In genomic region chr11:29546297-29546696, GRCm38 (mm10) we compare ENCODE assay signal across 10 mouse cellular contexts. TPM values are rescaled to one million over a fixed set of nuclear protein-coding genes. Genes with fewer than 3 reads are reported as not detected.
DNase-seq lines count a peak whose midpoint lies in the region; ATAC-seq and TF ChIP-seq lines count a peak whose summit lies in the region.
"Not testable (repeated sequence)": the region's sequence is repeated elsewhere in the genome, so short reads cannot be mapped to it uniquely, and the experiment has no call there.
"Had no signal": no experiment of that assay in that cellular context is flagged by ENCODE, and none has a peak within 500 bp of the region (broad histone marks: within the 10 kb centered on the region; RNA-seq: fewer than 3 reads in every experiment).

No protein-coding gene starts in this region.

- ATAC-seq in forebrain, embryonic 14.5 days; heart, postnatal 0 days (ENCODE audit: insufficient read depth, low read depth); intestine, postnatal 0 days; liver, embryonic 11.5 days (replicated peaks; ENCODE audit: low FRiP score); neural tube, embryonic 14.5 days (ENCODE audit: low read depth): not testable (repeated sequence)

- peak overlapping the region; percentile 82 for H3K4me3 ChIP-seq in embryonic facial prominence, embryonic 10.5 days
- peak overlapping the region; percentile 76; the same call in 1 of the 2 replicates for H3K4me3 ChIP-seq in forebrain, embryonic 14.5 days (ENCODE audit: low read depth, low read length)
- H3K4me3 ChIP-seq in heart, postnatal 0 days (ENCODE audit: low read depth, low read length), result not testable (repeated sequence)
- peak overlapping the region; percentile 72; the same call in 1 of the 2 replicates for H3K4me3 ChIP-seq in intestine, postnatal 0 days (ENCODE audit: low read depth, low read length)
- H3K4me3 ChIP-seq in liver, embryonic 11.5 days (ENCODE audit: low read depth, low read length), result peak overlapping the region; percentile 62
- peak overlapping the region; percentile 97 for H3K4me3 ChIP-seq in megakaryocyte, embryonic 14.5 days (replicated peaks)
- peak overlapping the region; percentile 63; the same call in 1 of the 2 replicates for H3K4me3 ChIP-seq in neural tube, embryonic 14.5 days (ENCODE audit: low read depth, low read length)

- peak overlapping the region; percentile 94; the same call in 1 of the 2 replicates for H3K27ac ChIP-seq in embryonic facial prominence, embryonic 10.5 days (replicated peaks)
- H3K27ac ChIP-seq in forebrain, embryonic 14.5 days (ENCODE audit: low read depth, low read length); heart, postnatal 0 days (ENCODE audit: low read depth); intestine, postnatal 0 days (ENCODE audit: low read depth, low read length); neural tube, embryonic 14.5 days (ENCODE audit: low read depth, low read length): not testable (repeated sequence)
- peak overlapping the region; percentile 87 for H3K27ac ChIP-seq in liver, embryonic 11.5 days (ENCODE audit: low read depth, low read length)

- peaks cover 13% of the 10 kb centered on the region for H3K4me1 ChIP-seq in embryonic facial prominence, embryonic 10.5 days
- H3K4me1 ChIP-seq in forebrain, embryonic 14.5 days (ENCODE audit: control insufficient read depth, insufficient read depth, low read length); intestine, postnatal 0 days (replicated peaks; ENCODE audit: control insufficient read depth, insufficient read depth, low read length); liver, embryonic 11.5 days (replicated peaks; ENCODE audit: control insufficient read depth, insufficient read depth, low read length); neural tube, embryonic 14.5 days (ENCODE audit: control insufficient read depth, insufficient read depth, low read length): not testable (repeated sequence)
- H3K4me1 ChIP-seq in heart, postnatal 0 days (ENCODE audit: control insufficient read depth, insufficient read depth), result peaks cover 11% of the 10 kb centered on the region; the same call in 1 of the 2 replicates
- peaks cover 22% of the 10 kb centered on the region for H3K4me1 ChIP-seq in megakaryocyte, embryonic 14.5 days

- WGBS in embryonic facial prominence, embryonic 10.5 days, result 94% methylated on average over 2 of the region's 2 CpGs
- 95% methylated on average over 2 of the region's 2 CpGs for WGBS in forebrain, embryonic 14.5 days
- WGBS in heart, postnatal 0 days, result 90% methylated on average over 2 of the region's 2 CpGs
- 86% methylated on average over 2 of the region's 2 CpGs for WGBS in intestine, postnatal 0 days
- WGBS in liver, embryonic 11.5 days, result 64% methylated on average over 2 of the region's 2 CpGs
- 90% methylated on average over 2 of the region's 2 CpGs for WGBS in neural tube, embryonic 14.5 days

- H3K27me3 ChIP-seq in embryonic facial prominence, embryonic 10.5 days (replicated peaks; ENCODE audit: low read depth, poor library complexity, severe bottlenecking); forebrain, embryonic 14.5 days (replicated peaks; ENCODE audit: control insufficient read depth, insufficient read depth, low read length); heart, postnatal 0 days (ENCODE audit: control insufficient read depth, insufficient read depth, low read length); intestine, postnatal 0 days (replicated peaks; ENCODE audit: control insufficient read depth, insufficient read depth, low read length); liver, embryonic 11.5 days (replicated peaks; ENCODE audit: control insufficient read depth, insufficient read depth, low read length); megakaryocyte, embryonic 14.5 days (replicated peaks); neural tube, embryonic 14.5 days (ENCODE audit: control insufficient read depth, insufficient read depth, low read length): not testable (repeated sequence)

- peak; percentile 48 for DNase-seq in 416B (ENCODE audit: low read depth)
- not testable (repeated sequence) for DNase-seq in embryonic facial prominence, embryonic 10.5 days (ENCODE audit: low spot score); forebrain, embryonic 14.5 days (ENCODE audit: low spot score); heart, postnatal 0 days (ENCODE audit: low spot score); liver, embryonic 11.5 days (ENCODE audit: low spot score)

- peak overlapping the region; percentile 75 for H3K4me2 ChIP-seq in forebrain, embryonic 14.5 days (ENCODE audit: low read length)
- H3K4me2 ChIP-seq in heart, postnatal 0 days (ENCODE audit: low read depth, low read length), result peak overlapping the region; percentile 92; the same call in 1 of the 2 replicates
- H3K4me2 ChIP-seq in intestine, postnatal 0 days (replicated peaks; ENCODE audit: low read depth), result peak overlapping the region; percentile 80
- H3K4me2 ChIP-seq in liver, embryonic 11.5 days, result peak overlapping the region; percentile 86
- H3K4me2 ChIP-seq in neural tube, embryonic 14.5 days (ENCODE audit: low read depth, low read length), result peak overlapping the region; percentile 60

- TF ChIP-seq EP300 in heart, postnatal 0 days (IDR thresholded peaks at IDR 0.05; ENCODE audit: low read depth), result not testable (repeated sequence)

- not testable (repeated sequence) for TF ChIP-seq CTCF in heart, postnatal 0 days (IDR thresholded peaks at IDR 0.05; ENCODE audit: low read depth); intestine, postnatal 0 days (IDR thresholded peaks at IDR 0.05; ENCODE audit: low read depth)

- H3K9ac ChIP-seq in forebrain, embryonic 14.5 days (ENCODE audit: low read length), result peak overlapping the region; percentile 90; the same call in 1 of the 2 replicates
- not testable (repeated sequence) for H3K9ac ChIP-seq in heart, postnatal 0 days (replicated peaks; ENCODE audit: low read depth, low read length); intestine, postnatal 0 days (ENCODE audit: low read depth, low read length); neural tube, embryonic 14.5 days (replicated peaks; ENCODE audit: low read depth, low read length)
- H3K9ac ChIP-seq in liver, embryonic 11.5 days (ENCODE audit: low read depth, low read length), result peak overlapping the region; percentile 90

- H3K36me3 ChIP-seq in embryonic facial prominence, embryonic 10.5 days (replicated peaks), result peaks cover 57% of the 10 kb centered on the region
- H3K36me3 ChIP-seq in forebrain, embryonic 14.5 days (ENCODE audit: control insufficient read depth, insufficient read depth, low read length), result peaks cover 43% of the 10 kb centered on the region
- H3K36me3 ChIP-seq in heart, postnatal 0 days (replicated peaks; ENCODE audit: control insufficient read depth, insufficient read depth, low read length), result peaks cover 31% of the 10 kb centered on the region
- peaks cover 25% of the 10 kb centered on the region for H3K36me3 ChIP-seq in intestine, postnatal 0 days (ENCODE audit: control insufficient read depth, insufficient read depth)
- peaks cover 29% of the 10 kb centered on the region for H3K36me3 ChIP-seq in liver, embryonic 11.5 days (ENCODE audit: control insufficient read depth, insufficient read depth, low read length)
- peaks cover 45% of the 10 kb centered on the region for H3K36me3 ChIP-seq in megakaryocyte, embryonic 14.5 days (replicated peaks; ENCODE audit: low read length)
- peaks cover 28% of the 10 kb centered on the region for H3K36me3 ChIP-seq in neural tube, embryonic 14.5 days (ENCODE audit: control insufficient read depth, insufficient read depth, low read length)

- H3K9me3 ChIP-seq in embryonic facial prominence, embryonic 10.5 days; forebrain, embryonic 14.5 days (replicated peaks; ENCODE audit: control insufficient read depth, low read length); heart, postnatal 0 days (replicated peaks; ENCODE audit: control insufficient read depth, low read length); intestine, postnatal 0 days (ENCODE audit: control insufficient read depth); liver, embryonic 11.5 days (ENCODE audit: control insufficient read depth, low read length); megakaryocyte, embryonic 14.5 days; neural tube, embryonic 14.5 days (ENCODE audit: control insufficient read depth, low read length): not testable (repeated sequence)

RNA-seq across cellular contexts. Expression of gene Clhc1, which starts 1.5 kb away (rescaled TPM):
- polyA plus RNA-seq in embryonic facial prominence, embryonic 10.5 days (2016; fragmentation: Nextera tagmentation; extraction: Ambion mirVana), result 0.25 and 0.28 TPM in 2 replicates
- 0.10 TPM in 1 of 2 replicates, not detected in the other for polyA plus RNA-seq in forebrain, embryonic 14.5 days (2014; fragmentation: Nextera tagmentation; extraction: Ambion mirVana)
- not detected in 2 replicates for total RNA-seq in heart, postnatal 0 days (2014; rRNA removed; ENCODE audit: low replicate concordance)
- polyA plus RNA-seq in heart, postnatal 0 days (2015; fragmentation: Nextera tagmentation; extraction: Ambion mirVana), result 0.11 TPM in 1 of 2 replicates, not detected in the other
- 0.20 TPM in 1 of 2 replicates, not detected in the other for polyA plus RNA-seq in intestine, postnatal 0 days (2015; fragmentation: Nextera tagmentation; extraction: Ambion mirVana)
- polyA plus RNA-seq in liver, embryonic 11.5 days (2014; fragmentation: Nextera tagmentation; extraction: Ambion mirVana), result 0.10 and 0.12 TPM in 2 replicates
- polyA plus RNA-seq in megakaryocyte, embryonic 14.5 days (2012; ENCODE audit: insufficient read depth, low replicate concordance), result not detected in 2 replicates
- 0.17 and 0.30 TPM in 2 replicates for polyA plus RNA-seq in neural tube, embryonic 14.5 days (2014; fragmentation: Nextera tagmentation; extraction: Ambion mirVana)
- total RNA-seq: gastrocnemius, postnatal 10 days; heart, postnatal 10 days had no signal

RNA-seq across cellular contexts. Expression of gene Rps27a, which starts 1.6 kb away (rescaled TPM):
- 1,084 and 1,105 TPM in 2 replicates for polyA plus RNA-seq in embryonic facial prominence, embryonic 10.5 days (2016; fragmentation: Nextera tagmentation; extraction: Ambion mirVana)
- polyA plus RNA-seq in forebrain, embryonic 14.5 days (2014; fragmentation: Nextera tagmentation; extraction: Ambion mirVana), result 669 and 929 TPM in 2 replicates
- 334 and 502 TPM in 2 replicates for total RNA-seq in heart, postnatal 0 days (2014; rRNA removed; ENCODE audit: low replicate concordance)
- 550 and 571 TPM in 2 replicates for polyA plus RNA-seq in heart, postnatal 0 days (2015; fragmentation: Nextera tagmentation; extraction: Ambion mirVana)
- 769 and 795 TPM in 2 replicates for polyA plus RNA-seq in intestine, postnatal 0 days (2015; fragmentation: Nextera tagmentation; extraction: Ambion mirVana)
- polyA plus RNA-seq in liver, embryonic 11.5 days (2014; fragmentation: Nextera tagmentation; extraction: Ambion mirVana), result 1,425 and 1,526 TPM in 2 replicates
- 9.5 and 110 TPM in 2 replicates for polyA plus RNA-seq in megakaryocyte, embryonic 14.5 days (2012; ENCODE audit: insufficient read depth, low replicate concordance)
- 605 and 689 TPM in 2 replicates for polyA plus RNA-seq in neural tube, embryonic 14.5 days (2014; fragmentation: Nextera tagmentation; extraction: Ambion mirVana)

RNA-seq across cellular contexts. Expression of gene Mtif2, which starts 20.1 kb away (rescaled TPM):
- polyA plus RNA-seq in embryonic facial prominence, embryonic 10.5 days (2016; fragmentation: Nextera tagmentation; extraction: Ambion mirVana), result 45.8 and 49.5 TPM in 2 replicates
- 34.0 and 37.6 TPM in 2 replicates for polyA plus RNA-seq in forebrain, embryonic 14.5 days (2014; fragmentation: Nextera tagmentation; extraction: Ambion mirVana)
- total RNA-seq in heart, postnatal 0 days (2014; rRNA removed; ENCODE audit: low replicate concordance), result 15.5 and 28.3 TPM in 2 replicates
- polyA plus RNA-seq in heart, postnatal 0 days (2015; fragmentation: Nextera tagmentation; extraction: Ambion mirVana), result 49.3 and 50.4 TPM in 2 replicates
- 19.9 and 30.0 TPM in 2 replicates for polyA plus RNA-seq in intestine, postnatal 0 days (2015; fragmentation: Nextera tagmentation; extraction: Ambion mirVana)
- 38.3 and 44.7 TPM in 2 replicates for polyA plus RNA-seq in liver, embryonic 11.5 days (2014; fragmentation: Nextera tagmentation; extraction: Ambion mirVana)
- 2.6 TPM in 1 of 2 replicates, not detected in the other for polyA plus RNA-seq in megakaryocyte, embryonic 14.5 days (2012; ENCODE audit: insufficient read depth, low replicate concordance)
- polyA plus RNA-seq in neural tube, embryonic 14.5 days (2014; fragmentation: Nextera tagmentation; extraction: Ambion mirVana), result 48.5 and 50.9 TPM in 2 replicates

RNA-seq across cellular contexts. Expression of gene Prorsd1, which starts 31.5 kb away (rescaled TPM):
- 16.9 and 20.7 TPM in 2 replicates for polyA plus RNA-seq in embryonic facial prominence, embryonic 10.5 days (2016; fragmentation: Nextera tagmentation; extraction: Ambion mirVana)
- 8.9 and 10.3 TPM in 2 replicates for polyA plus RNA-seq in forebrain, embryonic 14.5 days (2014; fragmentation: Nextera tagmentation; extraction: Ambion mirVana)
- total RNA-seq in heart, postnatal 0 days (2014; rRNA removed; ENCODE audit: low replicate concordance), result 8.7 and 11.8 TPM in 2 replicates
- 30.8 and 31.5 TPM in 2 replicates for polyA plus RNA-seq in heart, postnatal 0 days (2015; fragmentation: Nextera tagmentation; extraction: Ambion mirVana)
- 19.2 and 22.4 TPM in 2 replicates for polyA plus RNA-seq in intestine, postnatal 0 days (2015; fragmentation: Nextera tagmentation; extraction: Ambion mirVana)
- polyA plus RNA-seq in liver, embryonic 11.5 days (2014; fragmentation: Nextera tagmentation; extraction: Ambion mirVana), result 49.2 and 52.0 TPM in 2 replicates
- 7.7 TPM in 1 of 2 replicates, not detected in the other for polyA plus RNA-seq in megakaryocyte, embryonic 14.5 days (2012; ENCODE audit: insufficient read depth, low replicate concordance)
- polyA plus RNA-seq in neural tube, embryonic 14.5 days (2014; fragmentation: Nextera tagmentation; extraction: Ambion mirVana), result 14.8 and 18.0 TPM in 2 replicates
